7 mouse cellular contexts compared by ENCODE assay signal in genomic region chr7:46919551-46920176, GRCm38 (mm10). TPM values are rescaled to one million over a fixed set of nuclear protein-coding genes. Genes with fewer than 3 reads are reported as not detected.
A peak's percentile ranks its signal among the peaks of the same experiment; 100 is the strongest.
DNase-seq lines count a peak whose midpoint lies in the region; ATAC-seq lines count a peak whose summit lies in the region.

TSS of gene Tsg101 (minus strand) at chr7:46919969.

- no peaks in the 10 kb centered on the region for H3K36me3 ChIP-seq in embryonic facial prominence, embryonic 11.5 days (replicated peaks; ENCODE audit: control insufficient read depth, insufficient read depth, low read depth, low read length)
- H3K36me3 ChIP-seq in limb, embryonic 11.5 days (ENCODE audit: control insufficient read depth, insufficient read depth, low read length) = peaks cover 2% of the 10 kb centered on the region; the same call in 1 of the 2 replicates
- peaks cover 10% of the 10 kb centered on the region; the same call in 1 of the 2 replicates for H3K36me3 ChIP-seq in midbrain, embryonic 14.5 days (ENCODE audit: control insufficient read depth, insufficient read depth, low read length)

- ATAC-seq in embryonic facial prominence, embryonic 11.5 days (replicated peaks; ENCODE audit: insufficient number of reproducible peaks, low FRiP score, low TSS enrichment, low read depth) = peak; percentile 85
- peak; percentile 93 for ATAC-seq in limb, embryonic 11.5 days (ENCODE audit: insufficient number of reproducible peaks, low FRiP score, low TSS enrichment, low read depth)
- peak; percentile 94 for ATAC-seq in midbrain, embryonic 14.5 days (ENCODE audit: low FRiP score, low TSS enrichment)

- H3K9me3 ChIP-seq in embryonic facial prominence, embryonic 11.5 days (replicated peaks; ENCODE audit: control insufficient read depth, low read length) = no peaks in the 10 kb centered on the region
- no peaks in the 10 kb centered on the region for H3K9me3 ChIP-seq in limb, embryonic 11.5 days (ENCODE audit: control insufficient read depth, low read length)
- H3K9me3 ChIP-seq in midbrain, embryonic 14.5 days (ENCODE audit: control insufficient read depth, low read length) = no peaks in the 10 kb centered on the region

- peak within 1 kb of the TSS; percentile 54 for H3K4me2 ChIP-seq in embryonic facial prominence, embryonic 11.5 days (ENCODE audit: low read depth, low read length)
- peak within 1 kb of the TSS; percentile 49 for H3K4me2 ChIP-seq in limb, embryonic 11.5 days (ENCODE audit: low read depth, severe bottlenecking)
- H3K4me2 ChIP-seq in midbrain, embryonic 14.5 days (ENCODE audit: low read length) = peak within 1 kb of the TSS; percentile 82

- peak within 1 kb of the TSS; percentile 98 for H3K9ac ChIP-seq in embryonic facial prominence, embryonic 11.5 days (replicated peaks; ENCODE audit: low read length)
- peak within 1 kb of the TSS; percentile 96 for H3K9ac ChIP-seq in limb, embryonic 11.5 days (ENCODE audit: low read length)
- peak within 1 kb of the TSS; percentile 91 for H3K9ac ChIP-seq in midbrain, embryonic 14.5 days (replicated peaks; ENCODE audit: low read length)

- DNase-seq in adrenal gland, postnatal 14 days = peak; percentile 97
- peak; percentile 93 for DNase-seq in embryonic facial prominence, embryonic 11.5 days (ENCODE audit: low spot score)
- DNase-seq in heart, adult 11 months = peak; percentile 99
- peak; percentile 95 for DNase-seq in kidney, adult 18-20 months
- peak; percentile 94 for DNase-seq in limb, embryonic 11.5 days (ENCODE audit: low spot score)
- peak; percentile 96 for DNase-seq in midbrain, embryonic 14.5 days
- DNase-seq in spleen, adult 18-20 months = peak; percentile 84 to 93

- WGBS in embryonic facial prominence, embryonic 11.5 days = under 1% methylated on average over 75 of the region's 75 CpGs
- WGBS in limb, embryonic 11.5 days = under 1% methylated on average over 75 of the region's 75 CpGs
- WGBS in midbrain, embryonic 14.5 days = under 1% methylated on average over 69 of the region's 75 CpGs

- H3K4me1 ChIP-seq in embryonic facial prominence, embryonic 11.5 days (ENCODE audit: control insufficient read depth, insufficient read depth, low read length) = no peaks in the 10 kb centered on the region; the same call in 1 of the 2 replicates
- peaks cover 3% of the 10 kb centered on the region; the same call in 1 of the 2 replicates for H3K4me1 ChIP-seq in limb, embryonic 11.5 days (ENCODE audit: control insufficient read depth, insufficient read depth, low read length)
- peaks cover 22% of the 10 kb centered on the region for H3K4me1 ChIP-seq in midbrain, embryonic 14.5 days (ENCODE audit: control insufficient read depth, insufficient read depth, low read length)

- peak within 1 kb of the TSS; percentile 94 for H3K27ac ChIP-seq in embryonic facial prominence, embryonic 11.5 days (replicated peaks; ENCODE audit: low read depth, low read length)
- peak within 1 kb of the TSS; percentile 92 for H3K27ac ChIP-seq in limb, embryonic 11.5 days (replicated peaks; ENCODE audit: low read depth, low read length)
- peak within 1 kb of the TSS; percentile 98 for H3K27ac ChIP-seq in midbrain, embryonic 14.5 days (replicated peaks; ENCODE audit: low read depth, low read length)

- H3K4me3 ChIP-seq in embryonic facial prominence, embryonic 11.5 days (ENCODE audit: low read depth, low read length) = peak within 1 kb of the TSS; percentile 80
- H3K4me3 ChIP-seq in limb, embryonic 11.5 days (ENCODE audit: low read depth, low read length) = peak within 1 kb of the TSS; percentile 89
- H3K4me3 ChIP-seq in midbrain, embryonic 14.5 days (replicated peaks; ENCODE audit: low read depth, low read length) = peak within 1 kb of the TSS; percentile 87

- no peaks in the 10 kb centered on the region for H3K27me3 ChIP-seq in embryonic facial prominence, embryonic 11.5 days (ENCODE audit: control insufficient read depth, insufficient read depth, low read length)
- H3K27me3 ChIP-seq in limb, embryonic 11.5 days (ENCODE audit: control insufficient read depth, insufficient read depth, low read length) = no peaks in the 10 kb centered on the region
- H3K27me3 ChIP-seq in midbrain, embryonic 14.5 days (ENCODE audit: control insufficient read depth, insufficient read depth, low read length) = no peaks in the 10 kb centered on the region

RNA-seq across cellular contexts. Expression of gene Tsg101, which starts in this region (rescaled TPM):
- total RNA-seq in adrenal gland, postnatal 14 days (2021) = 90.5 and 92.7 TPM in 2 replicates
- 306 and 341 TPM in 2 replicates for polyA plus RNA-seq in embryonic facial prominence, embryonic 11.5 days (2014; fragmentation: Nextera tagmentation; extraction: Ambion mirVana)
- 268 and 272 TPM in 2 replicates for polyA plus RNA-seq in limb, embryonic 11.5 days (2014; fragmentation: Nextera tagmentation; extraction: Ambion mirVana)
- 417 and 445 TPM in 2 replicates for polyA plus RNA-seq in midbrain, embryonic 14.5 days (2014; fragmentation: Nextera tagmentation; extraction: Ambion mirVana)

Comparison
In these comparisons a context has a peak if more than half of its experiments do, and no peak if none do; other contexts are left out.
1. Peak in every context shown above with its lines: DNase-seq, ATAC-seq, H3K4me3 ChIP-seq and H3K27ac ChIP-seq.